Mouse (Mus musculus): ENCODE results near the gene Tmem263. TPM values are rescaled to one million over a fixed set of nuclear protein-coding genes. Genes with fewer than 3 reads are reported as not detected.
A peak's percentile ranks its signal among the peaks of the same experiment; 100 is the strongest.

Tmem263 gene
- 15.0 and 16.3 TPM in 2 replicates for polyA plus RNA-seq (2015; fragmentation: Nextera tagmentation; extraction: Ambion mirVana)

DNA sequence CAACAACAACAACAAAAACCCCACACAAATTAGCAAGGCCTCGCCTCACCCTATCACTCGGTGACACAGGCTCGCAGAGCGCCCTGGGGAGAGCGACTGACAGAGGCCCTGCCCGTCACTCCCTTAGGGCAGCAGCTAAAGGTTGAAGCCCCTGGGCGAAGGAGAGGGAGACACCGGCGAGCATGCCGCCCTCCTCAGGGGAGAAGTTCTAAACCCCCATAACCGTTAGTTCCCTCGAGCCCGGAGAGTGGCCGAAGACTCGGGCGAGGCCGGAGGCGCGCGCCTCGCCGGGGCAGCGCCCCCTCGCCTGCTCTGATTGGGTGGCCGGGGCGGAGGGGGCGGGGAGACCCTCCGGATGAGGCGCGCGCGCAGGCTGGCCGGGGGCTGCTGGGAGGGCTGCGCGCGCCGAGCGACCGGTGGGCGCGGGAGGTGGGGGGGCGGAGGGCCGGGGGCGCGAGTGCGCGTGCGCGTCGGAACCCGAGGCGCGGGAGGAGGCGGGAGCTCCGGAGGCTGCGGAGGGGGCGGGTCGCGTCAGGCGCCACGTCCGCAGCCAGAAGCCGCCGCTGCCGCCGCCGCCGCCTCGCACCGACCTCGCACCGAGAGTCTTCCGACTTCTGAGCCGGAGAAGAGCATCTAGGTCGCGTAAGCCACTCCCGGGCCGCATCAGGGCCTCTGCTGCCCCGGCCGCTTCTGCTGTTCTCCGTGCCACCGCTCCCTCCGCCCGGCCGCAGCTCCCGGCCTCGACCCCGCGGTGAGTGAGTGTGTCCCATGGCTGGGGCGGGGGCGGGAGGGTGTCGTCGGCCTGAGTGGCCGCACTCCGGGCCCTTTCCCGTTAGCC is at the start of gene Tmem263, which contains the start of gene Fhl4:
Tmem263 (plus strand) TSS at position 381 of the 838 bp plus-strand sequence.
Fhl4 (minus strand) TSS at position 249 of the 838 bp plus-strand sequence.
- Histone ChIP-seq H3K27me3 (ENCODE audit: insufficient read depth, low read length) (no peaks in the 10 kb centered on the region), H3K27ac (ENCODE audit: low read depth) (peak within 1 kb of the TSS; percentile 93), H3K4me3 (ENCODE audit: low read depth, low read length) (peak within 1 kb of the TSS; percentile 73), H3K9ac (replicated peaks) (peak within 1 kb of the TSS; percentile 84), H3K36me3 (replicated peaks; ENCODE audit: insufficient read depth, low read length) (no peaks in the 10 kb centered on the region), H3K4me2 (ENCODE audit: low read depth, low read length) (peak within 1 kb of the TSS; percentile 97), H3K4me1 (ENCODE audit: insufficient read depth) (peaks cover 17% of the 10 kb centered on the region), H3K9me3 (ENCODE audit: low read length) (no peaks in the 10 kb centered on the region)
- ATAC-seq, result peak; percentile 94
- TF ChIP-seq EP300 (IDR thresholded peaks at IDR 0.05; ENCODE audit: low read depth) (no peak), CTCF (IDR thresholded peaks at IDR 0.05; ENCODE audit: low read depth) (no peak)
- peak; percentile 92 for DNase-seq
- 1% methylated on average over 58 of the region's 96 CpGs for whole genome bisulfite sequencing (ENCODE audit: insufficient replicate concordance)

DNA sequence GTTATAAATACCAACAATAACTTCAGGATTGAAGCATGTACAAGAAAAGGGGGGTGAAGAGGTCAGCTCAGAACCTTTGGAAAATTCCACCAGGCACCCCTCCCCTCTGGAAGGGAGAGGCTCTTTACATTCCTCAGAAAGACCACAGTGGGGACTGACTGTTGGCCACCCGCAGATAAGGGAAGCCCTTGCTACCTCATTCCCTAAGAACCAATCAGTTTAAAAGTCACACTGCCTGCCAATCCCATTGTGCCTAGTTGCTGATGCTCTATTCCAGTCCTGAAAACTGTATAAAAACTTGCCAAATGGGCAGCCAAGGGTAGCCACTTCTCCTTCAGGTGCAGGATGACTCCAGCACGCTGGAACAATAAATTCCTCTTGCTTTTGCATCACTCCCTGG is 47.6 kb upstream of the Tmem263 start:
- ATAC-seq, result no peak
- Histone ChIP-seq H3K27me3 (ENCODE audit: insufficient read depth, low read length) (no peaks in the 10 kb centered on the region), H3K4me3 (ENCODE audit: low read depth, low read length) (no peak overlapping the region), H3K4me1 (ENCODE audit: insufficient read depth) (no peaks in the 10 kb centered on the region), H3K9me3 (ENCODE audit: low read length) (no peaks in the 10 kb centered on the region), H3K9ac (replicated peaks) (no peak overlapping the region), H3K36me3 (replicated peaks; ENCODE audit: insufficient read depth, low read length) (no peaks in the 10 kb centered on the region), H3K4me2 (ENCODE audit: low read depth, low read length) (no peak overlapping the region), H3K27ac (ENCODE audit: low read depth) (no peak overlapping the region)
- no peak for DNase-seq
- whole genome bisulfite sequencing (ENCODE audit: insufficient replicate concordance), result 79% methylated on average over 2 of the region's 2 CpGs
- TF ChIP-seq EP300 (IDR thresholded peaks at IDR 0.05; ENCODE audit: low read depth), result no peak
- TF ChIP-seq CTCF (IDR thresholded peaks at IDR 0.05; ENCODE audit: low read depth), result no peak

DNA sequence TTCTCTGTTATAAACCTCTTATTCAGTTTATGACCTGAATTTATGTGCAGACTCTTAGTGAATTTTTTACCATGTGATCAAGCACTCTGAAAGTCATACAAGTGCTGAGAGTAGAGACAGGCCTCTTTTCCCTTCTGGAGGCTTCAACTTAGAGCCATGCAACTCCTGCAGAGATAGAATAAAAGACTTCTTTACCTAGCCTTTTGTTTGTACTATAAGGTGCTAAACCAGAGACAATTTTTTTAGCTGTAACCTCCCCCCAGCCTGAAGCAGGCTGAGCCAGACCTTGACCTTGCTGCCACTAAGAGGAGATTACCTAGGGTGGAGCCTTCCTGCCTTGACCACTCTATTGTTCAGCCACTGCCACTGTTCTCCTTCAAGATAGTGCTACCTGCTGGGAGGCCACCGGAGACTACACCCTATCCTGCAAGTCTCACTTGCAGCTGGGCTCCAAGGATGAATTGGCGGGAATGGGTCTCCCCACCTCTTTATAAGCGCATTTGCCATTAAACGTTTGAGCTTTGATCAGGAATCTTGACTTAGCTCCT is 30.7 kb upstream of the Tmem263 start:
- no peak for ATAC-seq
- no peak for TF ChIP-seq EP300 (IDR thresholded peaks at IDR 0.05; ENCODE audit: low read depth)
- TF ChIP-seq CTCF (IDR thresholded peaks at IDR 0.05; ENCODE audit: low read depth), result no peak
- WGBS (ENCODE audit: insufficient replicate concordance), result 63% methylated on average over 4 of the region's 4 CpGs

DNA sequence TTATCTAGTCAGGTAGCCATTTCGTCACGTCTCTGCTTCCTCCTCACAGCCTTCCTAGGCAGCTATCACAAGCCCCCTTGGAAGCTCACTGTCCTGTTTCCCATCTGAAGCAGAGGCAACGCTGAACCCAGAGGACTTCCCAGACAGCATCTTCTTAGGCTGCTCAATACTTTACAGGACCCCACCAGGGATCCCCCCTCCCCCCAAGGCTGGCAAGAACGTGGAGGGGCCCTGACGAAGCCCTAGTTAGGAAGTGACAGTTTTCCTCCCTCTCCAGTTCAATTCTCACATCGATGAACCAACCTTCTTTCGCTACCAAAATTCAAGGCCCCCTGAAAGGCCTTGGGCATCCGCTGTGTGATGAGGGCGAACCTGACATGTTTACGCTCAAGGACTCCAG is 586 bp upstream of the Tmem263 start:
- Histone ChIP-seq H3K9ac (replicated peaks) (peak overlapping the region; percentile 84), H3K36me3 (replicated peaks; ENCODE audit: insufficient read depth, low read length) (no peaks in the 10 kb centered on the region), H3K4me2 (ENCODE audit: low read depth, low read length) (peak overlapping the region; percentile 97), H3K27me3 (ENCODE audit: insufficient read depth, low read length) (no peaks in the 10 kb centered on the region), H3K9me3 (ENCODE audit: low read length) (no peaks in the 10 kb centered on the region), H3K4me3 (ENCODE audit: low read depth, low read length) (peak overlapping the region; percentile 73), H3K27ac (ENCODE audit: low read depth) (peak overlapping the region; percentile 93), H3K4me1 (ENCODE audit: insufficient read depth) (peaks cover 17% of the 10 kb centered on the region)
- TF ChIP-seq CTCF (IDR thresholded peaks at IDR 0.05; ENCODE audit: low read depth) (no peak), EP300 (IDR thresholded peaks at IDR 0.05; ENCODE audit: low read depth) (no peak)
- 2% methylated on average over 10 of the region's 10 CpGs for WGBS (ENCODE audit: insufficient replicate concordance)
- ATAC-seq (peak; percentile 2), DNase-seq (no peak)

More for the DNA sequence above, 30.7 kb upstream of the Tmem263 start:
- no peaks in the 10 kb centered on the region for H3K27me3 ChIP-seq (ENCODE audit: insufficient read depth, low read length)
- H3K9me3 ChIP-seq (ENCODE audit: low read length), result 0 out of 2 replicates have a peak, but pooled peaks cover 14% of the 10 kb centered on the region
- H3K4me2 ChIP-seq (ENCODE audit: low read depth, low read length), result no peak overlapping the region
- DNase-seq, result no peak
- H3K9ac ChIP-seq (replicated peaks), result no peak overlapping the region
- no peak overlapping the region for H3K4me3 ChIP-seq (ENCODE audit: low read depth, low read length)
- no peaks in the 10 kb centered on the region for H3K4me1 ChIP-seq (ENCODE audit: insufficient read depth)
- H3K36me3 ChIP-seq (replicated peaks; ENCODE audit: insufficient read depth, low read length), result no peaks in the 10 kb centered on the region
- no peak overlapping the region for H3K27ac ChIP-seq (ENCODE audit: low read depth)

DNA sequence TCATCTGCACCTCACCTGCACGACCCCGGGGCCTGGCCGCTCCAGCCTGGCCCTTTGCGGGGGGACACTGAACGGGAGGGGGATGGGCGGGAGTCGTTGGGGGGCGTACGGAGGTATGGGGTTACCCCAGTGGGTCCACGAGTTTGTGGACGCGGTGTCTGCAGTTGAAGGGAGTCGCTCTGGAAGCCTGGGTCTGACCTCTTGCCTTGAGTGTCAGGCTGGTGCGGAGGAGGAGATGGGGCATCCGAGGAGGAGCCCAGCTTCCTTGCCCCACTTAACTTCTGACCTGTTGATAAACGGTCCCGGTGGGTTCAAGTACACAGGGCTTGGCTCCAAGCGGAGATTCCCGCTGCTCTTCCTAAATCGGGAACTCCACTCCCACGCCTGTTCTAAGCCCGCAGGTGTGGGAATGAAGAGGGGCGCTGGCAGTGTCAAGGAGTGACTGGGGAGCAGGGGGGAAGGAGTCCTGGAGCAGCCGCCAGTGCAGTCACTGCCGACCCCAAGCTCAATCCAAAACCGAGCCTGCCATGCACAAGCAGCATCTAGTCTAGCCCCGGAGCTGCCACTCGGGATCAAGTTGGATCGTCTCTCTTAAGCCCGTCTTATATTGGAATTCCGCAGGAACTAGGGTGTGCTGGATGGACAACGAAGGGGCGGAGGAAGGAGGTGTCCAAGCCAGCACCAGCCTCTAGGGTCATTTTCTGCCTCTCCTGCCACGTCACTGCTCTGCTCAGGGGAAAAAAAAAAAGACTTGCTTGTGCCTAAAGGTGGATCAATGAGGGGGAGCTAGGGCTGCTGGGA is 858 bp downstream of the Tmem263 start:
- Histone ChIP-seq H3K4me3 (ENCODE audit: low read depth, low read length) (peak overlapping the region; percentile 73), H3K4me1 (ENCODE audit: insufficient read depth) (peaks cover 17% of the 10 kb centered on the region), H3K9ac (replicated peaks) (peak overlapping the region; percentile 84), H3K9me3 (ENCODE audit: low read length) (no peaks in the 10 kb centered on the region), H3K36me3 (replicated peaks; ENCODE audit: insufficient read depth, low read length) (no peaks in the 10 kb centered on the region), H3K4me2 (ENCODE audit: low read depth, low read length) (peak overlapping the region; percentile 97), H3K27ac (ENCODE audit: low read depth) (peak overlapping the region; percentile 93), H3K27me3 (ENCODE audit: insufficient read depth, low read length) (no peaks in the 10 kb centered on the region)
- TF ChIP-seq EP300 (IDR thresholded peaks at IDR 0.05; ENCODE audit: low read depth) (no peak), CTCF (IDR thresholded peaks at IDR 0.05; ENCODE audit: low read depth) (no peak)
- 2% methylated on average over 34 of the region's 34 CpGs for WGBS (ENCODE audit: insufficient replicate concordance)
- ATAC-seq, result peak; percentile 9
- DNase-seq, result peak; percentile 41

DNA sequence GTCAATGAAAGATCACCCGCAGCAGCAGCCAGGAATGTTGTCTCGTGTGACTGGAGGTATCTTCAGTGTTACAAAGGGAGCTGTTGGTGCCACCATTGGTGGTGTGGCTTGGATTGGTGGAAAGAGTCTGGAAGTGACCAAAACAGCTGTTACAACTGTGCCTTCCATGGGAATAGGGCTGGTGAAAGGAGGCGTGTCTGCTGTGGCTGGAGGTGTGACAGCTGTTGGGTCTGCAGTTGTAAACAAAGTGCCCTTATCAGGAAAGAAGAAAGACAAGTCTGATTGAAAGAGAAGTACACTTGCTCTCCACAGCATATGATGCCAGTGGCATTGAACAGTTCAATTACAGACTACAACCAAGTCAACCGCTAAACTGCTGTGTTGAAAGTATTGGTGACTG is 12.0 kb downstream of the Tmem263 start:
- Histone ChIP-seq H3K36me3 (replicated peaks; ENCODE audit: insufficient read depth, low read length) (peaks cover 19% of the 10 kb centered on the region), H3K4me2 (ENCODE audit: low read depth, low read length) (no peak overlapping the region), H3K9me3 (ENCODE audit: low read length) (no peaks in the 10 kb centered on the region), H3K9ac (replicated peaks) (no peak overlapping the region), H3K4me3 (ENCODE audit: low read depth, low read length) (no peak overlapping the region), H3K27me3 (ENCODE audit: insufficient read depth, low read length) (no peaks in the 10 kb centered on the region), H3K4me1 (ENCODE audit: insufficient read depth) (no peaks in the 10 kb centered on the region), H3K27ac (ENCODE audit: low read depth) (no peak overlapping the region)
- DNase-seq, result no peak
- ATAC-seq, result no peak
- TF ChIP-seq EP300 (IDR thresholded peaks at IDR 0.05; ENCODE audit: low read depth), result no peak
- no peak for TF ChIP-seq CTCF (IDR thresholded peaks at IDR 0.05; ENCODE audit: low read depth)
- 80% methylated on average over 4 of the region's 4 CpGs for WGBS (ENCODE audit: insufficient replicate concordance)

All from liver, postnatal 0 days (tissue).